Mouse (Mus musculus) E14TG2a.4 (cell line): Measurements from ENCODE around the gene Atxn2l.

Experiments
- CTCF ChIP-seq: conservative IDR thresholded peaks from 2 replicates; pipeline ENCODE4 v1.5.1; 2014; ENCODE audit warnings: low read length
- NANOG ChIP-seq: IDR thresholded peaks from 2 replicates; pipeline ENCODE4 v1.6.1; 2014; ENCODE audit warnings: borderline replicate concordance, low read length, mixed read lengths
- POU5F1 ChIP-seq: IDR thresholded peaks from 2 replicates; pipeline ENCODE4 v1.6.1; 2014; ENCODE audit warnings: low read length, borderline replicate concordance

- no peak for TF ChIP-seq CTCF
- no peak for TF ChIP-seq NANOG
- TF ChIP-seq POU5F1 = no peak
These were observed 38.4 kb upstream of the Atxn2l start for GRCm38 (mm10) chr7:126541661-126542060.
